Mouse (Mus musculus) myocyte (in vitro differentiated cells): Measurements from ENCODE around the gene Golga2. TPM values are rescaled to one million over a fixed set of nuclear protein-coding genes. Genes with fewer than 3 reads are reported as not detected.
A peak's percentile ranks its signal among the peaks of the same experiment; 100 is the strongest.

Experiments used
- H3K27me3 ChIP-seq: one replicate; pipeline ENCODE4 v1.6.1; 2011; ENCODE audit not compliant: control insufficient read depth, insufficient read depth, insufficient read length
- H3K36me3 ChIP-seq: one replicate; pipeline ENCODE4 v1.6.1; 2011; ENCODE audit not compliant: control insufficient read depth, insufficient read depth
- H3K4me2 ChIP-seq: one replicate; pipeline ENCODE4 v1.6.1; 2011; ENCODE audit warnings: low read depth, control low read depth
- H3K4me3 ChIP-seq: one replicate; pipeline ENCODE4 v1.5.1; 2011; ENCODE audit warnings: mild to moderate bottlenecking, control low read depth, moderate library complexity
- H3K79me2 ChIP-seq: one replicate; pipeline ENCODE4 v1.6.1; 2011; ENCODE audit not compliant: control insufficient read depth, insufficient read depth
- H3ac ChIP-seq: one replicate; pipeline ENCODE4 v1.6.1; 2011; ENCODE audit not compliant: control insufficient read depth, insufficient read length
- CEBPB ChIP-seq: IDR thresholded peaks from 2 replicates; pipeline ENCODE4 v1.6.1; 2011; ENCODE audit warnings: mild to moderate bottlenecking, moderate library complexity; ENCODE audit not compliant: poor library complexity, insufficient read depth, severe bottlenecking
- E2F4 ChIP-seq: IDR thresholded peaks from one replicate; pipeline ENCODE4 v1.6.1; 2011; ENCODE audit warnings: mild to moderate bottlenecking, control low read depth, moderate library complexity; ENCODE audit not compliant: insufficient read depth
- MAX ChIP-seq: IDR thresholded peaks from one replicate; pipeline ENCODE4 v1.6.1; 2011; ENCODE audit warnings: low read depth, mild to moderate bottlenecking, control low read depth
- MYOD1 ChIP-seq, 3 experiments: IDR thresholded peaks; one replicate each; pipeline ENCODE4 v1.6.1; 2011; ENCODE audit warnings: control low read depth in 2 of 3, low read depth in 2 of 3, mild to moderate bottlenecking in 2 of 3, moderate library complexity in 1 of 3; ENCODE audit not compliant: insufficient read length in 2 of 3, control insufficient read depth in 1 of 3
- MYOG ChIP-seq, 3 experiments: IDR thresholded peaks; one replicate each; pipeline ENCODE4 v1.6.1; 2011; ENCODE audit warnings: control low read depth in 2 of 3, low read depth in 2 of 3, mild to moderate bottlenecking in 2 of 3; ENCODE audit not compliant: insufficient read length in 2 of 3, control insufficient read depth in 1 of 3, insufficient read depth in 1 of 3
- POLR2A ChIP-seq: IDR thresholded peaks from one replicate; pipeline ENCODE4 v1.6.1; 2011; ENCODE audit warnings: low read depth, mild to moderate bottlenecking, control low read depth, moderate library complexity; ENCODE audit not compliant: insufficient read length
- POLR2AphosphoS2 ChIP-seq: IDR thresholded peaks from one replicate; pipeline ENCODE4 v1.6.1; 2011; ENCODE audit warnings: low read depth, control low read depth; ENCODE audit not compliant: insufficient read length
- REST ChIP-seq: IDR thresholded peaks from one replicate; pipeline ENCODE4 v1.6.1; 2011; ENCODE audit warnings: mild to moderate bottlenecking, control low read depth, moderate library complexity; ENCODE audit not compliant: insufficient read depth, insufficient read length
- SRF ChIP-seq: IDR thresholded peaks from one replicate; pipeline ENCODE4 v1.6.1; 2011; ENCODE audit warnings: low read depth; ENCODE audit not compliant: control insufficient read depth, insufficient read length
- TCF12 ChIP-seq: IDR thresholded peaks from one replicate; pipeline ENCODE4 v1.6.1; 2011; ENCODE audit warnings: mild to moderate bottlenecking, control low read depth; ENCODE audit not compliant: poor library complexity, insufficient read depth, severe bottlenecking
- TCF3 ChIP-seq: IDR thresholded peaks from one replicate; pipeline ENCODE4 v1.6.1; 2011; ENCODE audit warnings: low read depth, control low read depth; ENCODE audit not compliant: insufficient read length
- USF1 ChIP-seq: IDR thresholded peaks from one replicate; pipeline ENCODE4 v1.6.1; 2011; ENCODE audit warnings: low read depth, mild to moderate bottlenecking, control low read depth, moderate library complexity
- polyA plus RNA-seq: library from polyadenylated mRNA; unstranded; fragments of >200 nt; fragmentation: generic; extraction: Trizol; gene quantifications from one replicate; pipeline ENCODE4 v1.2.1, GENCODE M21; 2012; ENCODE audit warnings: missing spikeins

Golga2 gene
- polyA plus RNA-seq, 1 experiment = 60.7 TPM

GRCm38 (mm10) chr2:32282289-32282688 is 4.9 kb upstream of the Golga2 start:
- Histone ChIP-seq H3ac (no peak overlapping the region), H3K4me3 (no peak overlapping the region), H3K36me3 (peaks cover 28% of the 10 kb centered on the region), H3K27me3 (no peaks in the 10 kb centered on the region), H3K79me2 (peaks cover 12% of the 10 kb centered on the region), H3K4me2 (no peak overlapping the region)
- TF ChIP-seq MAX (no peak), POLR2A (no peak), CEBPB (no peak), MYOD1 (IDR thresholded peaks at IDR 0.05; ENCODE audit: control insufficient read depth in 1 of 3, insufficient read length in 2 of 3, low read depth in 2 of 3) (no peak)

- peaks cover 28% of the 10 kb centered on the region for H3K36me3 ChIP-seq
- H3K79me2 ChIP-seq = peaks cover 17% of the 10 kb centered on the region
- no peak for TF ChIP-seq CEBPB
- no peak for TF ChIP-seq SRF
- TF ChIP-seq USF1 = no peak
- no peak for TF ChIP-seq TCF12
- no peak for TF ChIP-seq POLR2AphosphoS2
- TF ChIP-seq MAX = no peak
- TF ChIP-seq POLR2A = no peak
- no peak for TF ChIP-seq MYOG (IDR thresholded peaks at IDR 0.05; ENCODE audit: control insufficient read depth in 1 of 3, insufficient read depth in 1 of 3, insufficient read length in 2 of 3, low read depth in 2 of 3)
- no peak for TF ChIP-seq MYOD1 (IDR thresholded peaks at IDR 0.05; ENCODE audit: control insufficient read depth in 1 of 3, insufficient read length in 2 of 3, low read depth in 2 of 3)
- TF ChIP-seq TCF3 = no peak
- no peak overlapping the region for H3K4me3 ChIP-seq
- no peaks in the 10 kb centered on the region for H3K27me3 ChIP-seq
- H3ac ChIP-seq = no peak overlapping the region
- no peak overlapping the region for H3K4me2 ChIP-seq
Measured at GRCm38 (mm10) chr2:32282727-32283126, 4.5 kb upstream of the Golga2 start.

- no peak overlapping the region for H3ac ChIP-seq
- no peaks in the 10 kb centered on the region for H3K27me3 ChIP-seq
- H3K4me2 ChIP-seq = no peak overlapping the region
- no peak overlapping the region for H3K4me3 ChIP-seq
- TF ChIP-seq USF1 = no peak
- no peak for TF ChIP-seq MYOG (IDR thresholded peaks at IDR 0.05; ENCODE audit: control insufficient read depth in 1 of 3, insufficient read depth in 1 of 3, insufficient read length in 2 of 3, low read depth in 2 of 3)
- TF ChIP-seq TCF3 = no peak
- TF ChIP-seq SRF = no peak
- TF ChIP-seq MAX = no peak
- TF ChIP-seq REST = no peak
- no peak for TF ChIP-seq MYOD1 (IDR thresholded peaks at IDR 0.05; ENCODE audit: control insufficient read depth in 1 of 3, insufficient read length in 2 of 3, low read depth in 2 of 3)
- TF ChIP-seq POLR2A = no peak
- TF ChIP-seq CEBPB = no peak
- TF ChIP-seq TCF12 = no peak
- TF ChIP-seq E2F4 = no peak
- TF ChIP-seq POLR2AphosphoS2 = no peak
- H3K79me2 ChIP-seq = peaks cover 23% of the 10 kb centered on the region
- H3K36me3 ChIP-seq = peaks cover 24% of the 10 kb centered on the region
Measured at GRCm38 (mm10) chr2:32283986-32284385, 3.2 kb upstream of the Golga2 start.

- H3K36me3 ChIP-seq = peaks cover 4% of the 10 kb centered on the region
- H3K27me3 ChIP-seq = no peaks in the 10 kb centered on the region
- peaks cover 51% of the 10 kb centered on the region for H3K79me2 ChIP-seq
- TF ChIP-seq USF1 (peak; percentile 87), CEBPB (no peak), POLR2A (peak; percentile 92), SRF (peak; percentile 75), MYOD1 (IDR thresholded peaks at IDR 0.05; ENCODE audit: control insufficient read depth in 1 of 3, insufficient read length in 2 of 3, low read depth in 2 of 3) (no peak), TCF3 (no peak), POLR2AphosphoS2 (peak; percentile 94)
- peak within 1 kb of the TSS; percentile 62 for H3ac ChIP-seq
- H3K4me3 ChIP-seq = peak within 1 kb of the TSS; percentile 88
- peak within 1 kb of the TSS; percentile 95 for H3K4me2 ChIP-seq
Measured at GRCm38 (mm10) chr2:32287923-32288367, 761 bp downstream of the Golga2 start, which contains the start of gene Swi5. Gene Swi5, minus strand, starts transcription at chr2:32288075.

GRCm38 (mm10) chr2:32288371-32288931 is 1.3 kb downstream of the Golga2 start:
- Histone ChIP-seq H3ac (peak overlapping the region; percentile 62), H3K27me3 (no peaks in the 10 kb centered on the region), H3K36me3 (peaks cover 7% of the 10 kb centered on the region), H3K4me3 (peak overlapping the region; percentile 88), H3K79me2 (peaks cover 51% of the 10 kb centered on the region), H3K4me2 (peak overlapping the region; percentile 86)
- TF ChIP-seq POLR2AphosphoS2 = no peak
- TF ChIP-seq USF1 = no peak
- TF ChIP-seq SRF = no peak
- no peak for TF ChIP-seq TCF12
- no peak for TF ChIP-seq MYOD1 (IDR thresholded peaks at IDR 0.05; ENCODE audit: control insufficient read depth in 1 of 3, insufficient read length in 2 of 3, low read depth in 2 of 3)
- TF ChIP-seq E2F4 = no peak
- no peak for TF ChIP-seq CEBPB
- TF ChIP-seq REST = no peak
- TF ChIP-seq MAX = no peak
- no peak for TF ChIP-seq TCF3
- no peak for TF ChIP-seq POLR2A
- TF ChIP-seq MYOG (IDR thresholded peaks at IDR 0.05; ENCODE audit: control insufficient read depth in 1 of 3, insufficient read depth in 1 of 3, insufficient read length in 2 of 3, low read depth in 2 of 3) = no peak
